Mouse (Mus musculus): ENCODE measurements around the gene Chdh. TPM values are rescaled to one million over a fixed set of nuclear protein-coding genes. Genes with fewer than 3 reads are reported as not detected.
A peak's percentile ranks its signal among the peaks of the same experiment; 100 is the strongest.

Chdh gene
- polyA plus RNA-seq, 1 experiment from 2014 or later, result 1.5 TPM

DNA sequence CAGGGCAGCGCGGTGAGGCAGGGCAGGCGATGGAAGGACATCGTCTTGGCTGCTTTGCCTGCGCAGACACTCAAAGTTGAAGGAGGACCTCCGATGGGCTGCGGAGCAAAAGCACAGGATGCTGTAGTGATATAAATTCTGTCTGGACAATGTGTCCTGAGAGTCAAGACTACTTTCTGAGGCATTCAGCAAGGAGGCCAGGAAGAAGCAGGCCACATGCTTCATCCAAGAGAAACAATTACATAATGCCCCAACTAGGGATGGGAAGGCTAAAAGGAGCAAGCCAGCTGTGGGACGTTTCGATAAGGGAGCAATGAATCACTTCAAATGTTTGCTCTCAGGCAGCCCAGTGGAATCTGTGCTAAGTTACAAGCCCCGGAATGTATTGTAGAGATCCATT is 36.4 kb downstream of the Chdh start:
- Histone ChIP-seq H3K4me2 (ENCODE audit: low read depth, low read length) (no peak overlapping the region), H3K27me3 (ENCODE audit: control insufficient read depth, insufficient read depth, low read length) (no peaks in the 10 kb centered on the region), H3K36me3 (ENCODE audit: control insufficient read depth, insufficient read depth) (no peaks in the 10 kb centered on the region), H3K4me1 (ENCODE audit: control insufficient read depth, insufficient read depth, low read length) (peaks cover 12% of the 10 kb centered on the region), H3K9me3 (replicated peaks; ENCODE audit: control insufficient read depth, low read length) (no peaks in the 10 kb centered on the region), H3K27ac (ENCODE audit: low read length) (peak overlapping the region; percentile 71), H3K4me3 (ENCODE audit: low read length) (no peak overlapping the region), H3K9ac (ENCODE audit: low read length) (no peak overlapping the region)
- 52% methylated on average over 10 of the region's 10 CpGs for WGBS
- ATAC-seq (replicated peaks; ENCODE audit: extremely low read depth, insufficient read depth, low FRiP score), result peak; percentile 77

- Histone ChIP-seq H3K4me2 (ENCODE audit: low read depth, low read length) (no peak overlapping the region), H3K4me1 (ENCODE audit: control insufficient read depth, insufficient read depth, low read length) (peaks cover 12% of the 10 kb centered on the region), H3K9ac (ENCODE audit: low read length) (no peak overlapping the region), H3K4me3 (ENCODE audit: low read length) (no peak overlapping the region), H3K9me3 (replicated peaks; ENCODE audit: control insufficient read depth, low read length) (no peaks in the 10 kb centered on the region), H3K27me3 (ENCODE audit: control insufficient read depth, insufficient read depth, low read length) (no peaks in the 10 kb centered on the region), H3K27ac (ENCODE audit: low read length) (peak overlapping the region; percentile 41), H3K36me3 (ENCODE audit: control insufficient read depth, insufficient read depth) (no peaks in the 10 kb centered on the region)
- WGBS, result 50% methylated on average over 8 of the region's 8 CpGs
- peak; percentile 51; the same call in 1 of the 2 replicates for ATAC-seq (replicated peaks; ENCODE audit: extremely low read depth, insufficient read depth, low FRiP score)
These were observed 36.9 kb downstream of the Chdh start for GRCm38 (mm10) chr14:30045704-30046220.

DNA sequence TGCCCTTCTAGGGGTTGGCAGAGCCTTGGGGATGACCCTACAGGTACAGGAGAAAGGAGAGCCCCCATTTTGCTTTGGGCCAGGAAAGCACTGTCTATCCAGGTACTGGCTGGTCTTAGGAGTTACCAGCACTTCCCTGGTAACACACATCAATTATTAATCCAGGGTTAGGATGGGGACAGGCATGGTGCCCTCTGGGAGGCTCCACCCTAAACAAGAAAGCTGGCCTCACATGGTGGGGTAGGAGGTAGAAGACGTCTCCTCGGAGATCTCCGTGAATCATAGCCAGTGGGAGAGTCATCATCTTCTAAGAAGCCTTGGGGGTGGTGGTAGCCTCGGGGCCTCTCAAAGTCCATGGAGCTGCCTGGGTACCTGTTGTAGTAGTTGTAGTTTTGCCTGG is 38.2 kb downstream of the Chdh start:
- peaks cover 12% of the 10 kb centered on the region for H3K4me1 ChIP-seq (ENCODE audit: control insufficient read depth, insufficient read depth, low read length)
- no peaks in the 10 kb centered on the region for H3K9me3 ChIP-seq (replicated peaks; ENCODE audit: control insufficient read depth, low read length)
- no peaks in the 10 kb centered on the region for H3K36me3 ChIP-seq (ENCODE audit: control insufficient read depth, insufficient read depth)
- H3K27ac ChIP-seq (ENCODE audit: low read length), result no peak overlapping the region
- ATAC-seq (replicated peaks; ENCODE audit: extremely low read depth, insufficient read depth, low FRiP score), result no peak
- no peak overlapping the region for H3K4me2 ChIP-seq (ENCODE audit: low read depth, low read length)
- H3K4me3 ChIP-seq (ENCODE audit: low read length), result no peak overlapping the region
- H3K9ac ChIP-seq (ENCODE audit: low read length), result no peak overlapping the region
- 89% methylated on average over 4 of the region's 4 CpGs for WGBS
- H3K27me3 ChIP-seq (ENCODE audit: control insufficient read depth, insufficient read depth, low read length), result no peaks in the 10 kb centered on the region

DNA sequence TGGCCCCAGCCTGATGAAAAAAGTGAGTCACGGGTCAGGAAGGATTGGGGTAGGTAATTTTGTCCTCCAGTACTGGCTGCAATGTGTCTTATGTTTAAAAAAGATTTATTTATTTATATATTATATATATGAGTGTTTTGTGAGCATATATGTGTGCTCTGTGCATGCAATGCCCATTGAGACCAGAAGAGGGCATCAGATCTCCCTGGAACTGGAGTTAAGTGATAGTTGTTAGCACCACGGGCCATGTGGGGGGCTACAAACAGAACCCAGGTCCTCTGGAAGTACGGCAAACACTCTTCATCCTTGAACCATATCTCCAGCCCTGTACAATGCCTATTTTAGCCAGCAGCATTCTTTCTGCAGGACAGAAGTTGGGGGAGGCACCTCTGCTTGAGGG is 39.2 kb downstream of the Chdh start:
- no peak overlapping the region for H3K9ac ChIP-seq (ENCODE audit: low read length)
- H3K9me3 ChIP-seq (replicated peaks; ENCODE audit: control insufficient read depth, low read length), result no peaks in the 10 kb centered on the region
- H3K4me2 ChIP-seq (ENCODE audit: low read depth, low read length), result no peak overlapping the region
- H3K27me3 ChIP-seq (ENCODE audit: control insufficient read depth, insufficient read depth, low read length), result no peaks in the 10 kb centered on the region
- no peak for ATAC-seq (replicated peaks; ENCODE audit: extremely low read depth, insufficient read depth, low FRiP score)
- H3K4me1 ChIP-seq (ENCODE audit: control insufficient read depth, insufficient read depth, low read length), result peaks cover 12% of the 10 kb centered on the region
- no peak overlapping the region for H3K27ac ChIP-seq (ENCODE audit: low read length)
- H3K4me3 ChIP-seq (ENCODE audit: low read length), result no peak overlapping the region
- no peaks in the 10 kb centered on the region for H3K36me3 ChIP-seq (ENCODE audit: control insufficient read depth, insufficient read depth)
- WGBS, result 86% methylated on average over 3 of the region's 3 CpGs

GRCm38 (mm10) chr14:30050280-30050679 is 41.5 kb downstream of the Chdh start:
- H3K27ac ChIP-seq (ENCODE audit: low read length), result no peak overlapping the region
- WGBS, result 94% methylated on average over 8 of the region's 8 CpGs
- no peak overlapping the region for H3K9ac ChIP-seq (ENCODE audit: low read length)
- no peak for ATAC-seq (replicated peaks; ENCODE audit: extremely low read depth, insufficient read depth, low FRiP score)
- no peaks in the 10 kb centered on the region for H3K36me3 ChIP-seq (ENCODE audit: control insufficient read depth, insufficient read depth)
- no peak overlapping the region for H3K4me3 ChIP-seq (ENCODE audit: low read length)
- H3K4me1 ChIP-seq (ENCODE audit: control insufficient read depth, insufficient read depth, low read length), result peaks cover 6% of the 10 kb centered on the region; the same call in 1 of the 2 replicates
- H3K4me2 ChIP-seq (ENCODE audit: low read depth, low read length), result no peak overlapping the region
- no peaks in the 10 kb centered on the region for H3K9me3 ChIP-seq (replicated peaks; ENCODE audit: control insufficient read depth, low read length)
- H3K27me3 ChIP-seq (ENCODE audit: control insufficient read depth, insufficient read depth, low read length), result no peaks in the 10 kb centered on the region

GRCm38 (mm10) chr14:30054922-30055321 is 46.1 kb downstream of the Chdh start:
- Histone ChIP-seq H3K27ac (ENCODE audit: low read length) (no peak overlapping the region), H3K9ac (ENCODE audit: low read length) (no peak overlapping the region), H3K9me3 (replicated peaks; ENCODE audit: control insufficient read depth, low read length) (no peaks in the 10 kb centered on the region), H3K4me3 (ENCODE audit: low read length) (no peak overlapping the region), H3K36me3 (ENCODE audit: control insufficient read depth, insufficient read depth) (no peaks in the 10 kb centered on the region), H3K27me3 (ENCODE audit: control insufficient read depth, insufficient read depth, low read length) (no peaks in the 10 kb centered on the region), H3K4me2 (ENCODE audit: low read depth, low read length) (no peak overlapping the region), H3K4me1 (ENCODE audit: control insufficient read depth, insufficient read depth, low read length) (peaks cover 3% of the 10 kb centered on the region; the same call in 1 of the 2 replicates)
- no peak for ATAC-seq (replicated peaks; ENCODE audit: extremely low read depth, insufficient read depth, low FRiP score)
- 69% methylated on average over 7 of the region's 7 CpGs for WGBS

DNA sequence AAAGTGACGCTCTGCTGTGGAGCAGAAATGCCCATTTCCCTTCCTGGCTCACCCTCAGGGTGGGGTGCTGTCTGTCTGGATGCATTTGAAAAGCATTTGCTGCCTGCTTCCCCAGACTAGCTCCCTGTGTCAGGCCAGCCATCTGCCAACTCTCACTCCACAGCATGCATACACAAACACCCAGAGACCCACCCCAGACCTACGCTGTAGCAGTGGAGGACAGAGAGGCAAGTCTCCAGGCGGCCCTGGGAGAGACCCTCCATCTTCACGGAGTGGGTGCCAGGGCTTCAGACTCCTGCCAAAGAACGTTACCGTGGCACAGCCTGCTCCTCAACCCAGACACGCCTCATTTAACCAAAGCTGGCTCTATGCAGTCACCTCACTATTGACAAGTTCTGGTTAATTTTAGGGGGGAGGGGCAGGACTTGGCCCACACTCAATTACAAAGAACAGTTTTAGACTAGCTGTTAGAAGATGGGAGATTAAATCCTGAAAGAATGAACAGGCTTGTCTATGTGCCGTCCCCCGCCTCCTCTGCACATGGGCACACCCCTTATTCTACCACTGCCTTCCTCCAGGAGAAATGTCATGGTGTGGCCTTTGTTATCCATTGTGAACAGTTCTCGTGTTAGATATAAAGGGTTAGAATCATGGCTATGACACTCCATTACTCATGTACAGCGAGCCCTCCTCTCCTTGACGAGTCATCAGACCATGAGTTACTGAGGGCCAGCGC is 47.4 kb downstream of the Chdh start:
- Histone ChIP-seq H3K36me3 (ENCODE audit: control insufficient read depth, insufficient read depth) (no peaks in the 10 kb centered on the region), H3K27me3 (ENCODE audit: control insufficient read depth, insufficient read depth, low read length) (no peaks in the 10 kb centered on the region), H3K4me2 (ENCODE audit: low read depth, low read length) (no peak overlapping the region), H3K27ac (ENCODE audit: low read length) (no peak overlapping the region), H3K4me1 (ENCODE audit: control insufficient read depth, insufficient read depth, low read length) (peaks cover 3% of the 10 kb centered on the region; the same call in 1 of the 2 replicates), H3K4me3 (ENCODE audit: low read length) (no peak overlapping the region), H3K9me3 (replicated peaks; ENCODE audit: control insufficient read depth, low read length) (no peaks in the 10 kb centered on the region), H3K9ac (ENCODE audit: low read length) (no peak overlapping the region)
- ATAC-seq (replicated peaks; ENCODE audit: extremely low read depth, insufficient read depth, low FRiP score), result no peak
- WGBS, result 60% methylated on average over 13 of the region's 13 CpGs

GRCm38 (mm10) chr14:30064864-30065263 is 56.0 kb downstream of the Chdh start:
- H3K4me1 ChIP-seq (ENCODE audit: control insufficient read depth, insufficient read depth, low read length), result no peaks in the 10 kb centered on the region
- no peak overlapping the region for H3K4me3 ChIP-seq (ENCODE audit: low read length)
- H3K27me3 ChIP-seq (ENCODE audit: control insufficient read depth, insufficient read depth, low read length), result no peaks in the 10 kb centered on the region
- no peaks in the 10 kb centered on the region for H3K36me3 ChIP-seq (ENCODE audit: control insufficient read depth, insufficient read depth)
- no peak overlapping the region for H3K9ac ChIP-seq (ENCODE audit: low read length)
- no peaks in the 10 kb centered on the region for H3K9me3 ChIP-seq (replicated peaks; ENCODE audit: control insufficient read depth, low read length)
- no peak for ATAC-seq (replicated peaks; ENCODE audit: extremely low read depth, insufficient read depth, low FRiP score)
- H3K27ac ChIP-seq (ENCODE audit: low read length), result no peak overlapping the region
- 83% methylated on average over 2 of the region's 2 CpGs for WGBS
- no peak overlapping the region for H3K4me2 ChIP-seq (ENCODE audit: low read depth, low read length)

DNA sequence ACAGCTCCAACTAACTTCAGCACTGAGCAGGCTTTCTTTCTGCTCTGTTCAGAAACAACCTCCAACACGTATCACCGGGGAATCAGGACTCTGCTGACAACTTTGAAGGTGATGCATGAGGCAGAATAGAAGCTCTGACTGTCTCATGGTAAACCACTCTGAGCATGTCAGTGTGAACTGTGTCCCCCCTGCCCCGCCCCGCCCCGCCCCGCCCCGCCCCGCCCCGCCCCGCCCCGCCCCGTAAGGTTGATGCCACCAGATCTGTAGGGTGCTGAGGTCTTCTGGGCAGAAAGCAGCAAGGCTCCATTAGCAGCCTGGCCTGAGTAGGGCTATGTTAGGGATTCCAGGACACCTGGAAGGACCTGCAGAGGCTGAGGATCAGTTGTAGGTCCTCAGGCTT is 57.9 kb downstream of the Chdh start:
- no peak overlapping the region for H3K9ac ChIP-seq (ENCODE audit: low read length)
- no peak overlapping the region for H3K4me2 ChIP-seq (ENCODE audit: low read depth, low read length)
- no peak overlapping the region for H3K27ac ChIP-seq (ENCODE audit: low read length)
- H3K36me3 ChIP-seq (ENCODE audit: control insufficient read depth, insufficient read depth), result no peaks in the 10 kb centered on the region
- H3K27me3 ChIP-seq (ENCODE audit: control insufficient read depth, insufficient read depth, low read length), result no peaks in the 10 kb centered on the region
- 86% methylated on average over 12 of the region's 12 CpGs for WGBS
- no peak overlapping the region for H3K4me3 ChIP-seq (ENCODE audit: low read length)
- no peak for ATAC-seq (replicated peaks; ENCODE audit: extremely low read depth, insufficient read depth, low FRiP score)
- no peaks in the 10 kb centered on the region for H3K4me1 ChIP-seq (ENCODE audit: control insufficient read depth, insufficient read depth, low read length)
- no peaks in the 10 kb centered on the region for H3K9me3 ChIP-seq (replicated peaks; ENCODE audit: control insufficient read depth, low read length)
